Mouse (Mus musculus) liver, adult 2 months (tissue): ENCODE data around the gene Vmn2r77.

ENCODE experiments used
- CTCF ChIP-seq: fragments of 200-500 bp; IDR thresholded peaks from 2 replicates; pipeline ENCODE4 v1.5.1; 2011; ENCODE audit warnings: low read depth, low read length, control low read depth
- POLR2A ChIP-seq: fragments of 200-500 bp; IDR thresholded peaks from 2 replicates; pipeline ENCODE4 v1.6.1; 2011; ENCODE audit warnings: low read length, control low read depth; ENCODE audit not compliant: insufficient read depth; ENCODE audit errors: extremely low read depth

DNA sequence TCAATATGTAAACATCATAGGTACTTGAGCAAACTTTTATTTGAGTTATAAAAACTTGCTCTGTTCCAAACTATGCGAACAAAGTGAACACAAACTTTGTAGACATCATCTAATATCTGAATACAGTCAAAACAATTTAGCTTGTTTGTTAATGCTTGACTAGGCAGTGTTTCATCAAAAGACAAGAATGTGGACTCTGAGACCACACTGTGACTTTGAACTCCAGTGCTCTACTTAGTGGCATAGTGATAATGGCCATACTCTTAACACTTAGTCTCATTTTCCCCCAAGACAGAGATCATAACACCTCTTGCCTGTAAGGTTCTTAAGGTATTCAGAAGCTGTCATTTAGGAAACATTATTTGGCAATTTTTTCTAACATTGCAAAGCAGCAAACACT, 34.1 kb upstream of the Vmn2r77 start:
- no peak for TF ChIP-seq CTCF
- no peak for TF ChIP-seq POLR2A
